Mouse (Mus musculus) E14TG2a.4 (cell line): ENCODE results near the gene Ntan1.

Experiments
- CTCF ChIP-seq: conservative IDR thresholded peaks from 2 replicates; pipeline ENCODE4 v1.5.1; 2014; ENCODE audit warnings: low read length
- POU5F1 ChIP-seq: IDR thresholded peaks from 2 replicates; pipeline ENCODE4 v1.6.1; 2014; ENCODE audit warnings: low read length, borderline replicate concordance

GRCm38 (mm10) chr16:13851446-13851845 is 32.8 kb downstream of the Ntan1 start:
- no peak for TF ChIP-seq CTCF
- no peak for TF ChIP-seq POU5F1
